Mouse (Mus musculus) embryonic fibroblast, embryonic 13.5 days (primary cell): Measurements from ENCODE around the gene Sclt1. TPM values are rescaled to one million over a fixed set of nuclear protein-coding genes. Genes with fewer than 3 reads are reported as not detected.

Experiments used
- H3K27ac ChIP-seq: 2 replicates; pipeline ENCODE4 v1.5.1; 2012; ENCODE audit warnings: low read length, control low read depth, inconsistent platforms; ENCODE audit not compliant: insufficient read depth
- H3K4me1 ChIP-seq: 2 replicates; pipeline ENCODE4 v1.6.1; 2011; ENCODE audit warnings: low read length; ENCODE audit not compliant: control insufficient read depth, insufficient read depth
- H3K4me3 ChIP-seq: 2 replicates; pipeline ENCODE4 v1.5.1; 2011; ENCODE audit warnings: mild to moderate bottlenecking, control low read depth, low read length; ENCODE audit not compliant: insufficient read depth
- CTCF ChIP-seq: IDR thresholded peaks from 2 replicates; pipeline ENCODE4 v1.5.1; 2011; ENCODE audit warnings: mild to moderate bottlenecking, control low read depth, low read length, moderate library complexity, borderline replicate concordance; ENCODE audit not compliant: insufficient read depth
- POLR2A ChIP-seq: IDR thresholded peaks from 2 replicates; pipeline ENCODE4 v1.6.1; 2011; ENCODE audit warnings: low read depth, mild to moderate bottlenecking, control low read depth, low read length, moderate library complexity
- polyA plus RNA-seq: library from polyadenylated mRNA; stranded (reverse); fragments of >200 nt; gene quantifications from 2 replicates; pipeline ENCODE4 v1.2.4, GENCODE M21; 2011; ENCODE audit warnings: low read depth; ENCODE audit not compliant: missing spikeins, insufficient read length

Gene Sclt1
- polyA plus RNA-seq, 1 experiment = 14.6 TPM

- Histone ChIP-seq H3K4me1 (peaks cover 19% of the 10 kb centered on the region), H3K27ac (no peak overlapping the region), H3K4me3 (no peak overlapping the region)
- no peak for TF ChIP-seq CTCF
Measured at GRCm38 (mm10) chr3:41588495-41588894, 153.8 kb downstream of the Sclt1 start.

- H3K4me1 ChIP-seq = peaks cover 19% of the 10 kb centered on the region
- no peak overlapping the region for H3K27ac ChIP-seq
- no peak overlapping the region for H3K4me3 ChIP-seq
- no peak for TF ChIP-seq POLR2A
- no peak for TF ChIP-seq CTCF
Measured at GRCm38 (mm10) chr3:41587588-41587987, 154.7 kb downstream of the Sclt1 start.

- TF ChIP-seq CTCF (no peak), POLR2A (no peak)
- H3K27ac ChIP-seq = peak overlapping the region; percentile 37
- H3K4me3 ChIP-seq = no peak overlapping the region
- peaks cover 19% of the 10 kb centered on the region for H3K4me1 ChIP-seq
Measured at GRCm38 (mm10) chr3:41586917-41587316, 155.4 kb downstream of the Sclt1 start.

GRCm38 (mm10) chr3:41586330-41586729, 156.0 kb downstream of the Sclt1 start:
- TF ChIP-seq POLR2A (no peak), CTCF (no peak)
- Histone ChIP-seq H3K4me3 (no peak overlapping the region), H3K27ac (no peak overlapping the region), H3K4me1 (peaks cover 19% of the 10 kb centered on the region)

- Histone ChIP-seq H3K4me3 (no peak overlapping the region), H3K4me1 (peaks cover 20% of the 10 kb centered on the region), H3K27ac (no peak overlapping the region)
- no peak for TF ChIP-seq CTCF
- TF ChIP-seq POLR2A = no peak
Measured at GRCm38 (mm10) chr3:41585548-41585947, 156.8 kb downstream of the Sclt1 start.

- peaks cover 22% of the 10 kb centered on the region for H3K4me1 ChIP-seq
- no peak overlapping the region for H3K4me3 ChIP-seq
- TF ChIP-seq POLR2A = no peak
- TF ChIP-seq CTCF = no peak
- no peak overlapping the region for H3K27ac ChIP-seq
Measured at GRCm38 (mm10) chr3:41583621-41584020, 158.7 kb downstream of the Sclt1 start.

- TF ChIP-seq POLR2A (no peak), CTCF (no peak)
- peaks cover 21% of the 10 kb centered on the region for H3K4me1 ChIP-seq
- no peak overlapping the region for H3K4me3 ChIP-seq
- no peak overlapping the region for H3K27ac ChIP-seq
Measured at GRCm38 (mm10) chr3:41583092-41583491, 159.2 kb downstream of the Sclt1 start.

- H3K27ac ChIP-seq = no peak overlapping the region
- H3K4me1 ChIP-seq = peaks cover 13% of the 10 kb centered on the region
- TF ChIP-seq POLR2A (no peak), CTCF (no peak)
- no peak overlapping the region for H3K4me3 ChIP-seq
Measured at GRCm38 (mm10) chr3:41582256-41582655, 160.1 kb downstream of the Sclt1 start.

GRCm38 (mm10) chr3:41581436-41581835, 160.9 kb downstream of the Sclt1 start:
- no peak for TF ChIP-seq POLR2A
- no peak for TF ChIP-seq CTCF
- H3K4me1 ChIP-seq = peaks cover 14% of the 10 kb centered on the region
- H3K27ac ChIP-seq = no peak overlapping the region
- H3K4me3 ChIP-seq = no peak overlapping the region

- H3K4me1 ChIP-seq = peaks cover 9% of the 10 kb centered on the region
Measured at GRCm38 (mm10) chr3:41580401-41581323, 161.7 kb downstream of the Sclt1 start.

More at GRCm38 (mm10) chr3:41580401-41581323, 161.7 kb downstream of the Sclt1 start:
- Histone ChIP-seq H3K27ac (no peak overlapping the region), H3K4me3 (no peak overlapping the region)
- no peak for TF ChIP-seq CTCF
- TF ChIP-seq POLR2A = no peak
